Mouse (Mus musculus): ENCODE results near the gene Opa3. TPM values are rescaled to one million over a fixed set of nuclear protein-coding genes. Genes with fewer than 3 reads are reported as not detected.

The Opa3 gene
- total and polyA plus RNA-seq, 3 experiments: 9.4 to 21.2 (median 11.9) TPM

- Histone ChIP-seq H3K36me3 (replicated peaks in 1 of 2; ENCODE audit: control insufficient read depth in 1 of 2, insufficient read depth in 1 of 2, low read length in 1 of 2) (no peaks in the 10 kb centered on the region), H3K79me2 (replicated peaks; ENCODE audit: control insufficient read depth, extremely low read depth, insufficient read depth, poor library complexity, severe bottlenecking) (no peaks in the 10 kb centered on the region), H3K27me3 (replicated peaks) (peaks cover 8% of the 10 kb centered on the region), H3K4me3 (replicated peaks in 1 of 3; ENCODE audit: low read depth in 2 of 3, low read length in 2 of 3, poor library complexity in 1 of 3) (no peak overlapping the region), H3K9ac (ENCODE audit: insufficient read depth, low read depth) (no peak overlapping the region), H3K4me2 (ENCODE audit: insufficient read depth, low read depth, poor library complexity, severe bottlenecking) (no peak overlapping the region), H3K27ac (ENCODE audit: insufficient read depth, low read depth) (no peak overlapping the region), H3K4me1 (ENCODE audit: control insufficient read depth in 1 of 2, insufficient read depth in 2 of 2) (peaks cover 4 to 22% of the 10 kb centered on the region in 2 experiments; a peak in 3 of 4 replicates), H3K9me3 (replicated peaks; ENCODE audit: low read length) (peaks cover 3% of the 10 kb centered on the region)
- dilution Hi-C loops (cut with MboI; ENCODE audit: extremely low pct_ligation_motif_present, extremely low pct_unique_long_range_greater_than_20kb, low sequenced_read_pairs) (no loop called here), in situ Hi-C loops (cut with MboI; ENCODE audit: low pct_ligation_motif_present, low pct_unique_long_range_greater_than_20kb, low sequenced_read_pairs) (no loop called here)
- no peak for DNase-seq (ENCODE audit: extremely low read depth)
- TF ChIP-seq CTCF (conservative IDR thresholded peaks at IDR 0.05 in 1 of 2, IDR thresholded peaks at IDR 0.05 in 1 of 2; ENCODE audit: low read depth in 2 of 2, low read length in 2 of 2) (peak; percentile 19 to 32; a peak in 3 of 4 replicates), ELF1 (IDR thresholded peaks at IDR 0.05; ENCODE audit: low read depth, low read length) (no peak), MYC (IDR thresholded peaks at IDR 0.05; ENCODE audit: low read depth, low read length) (no peak), POLR2A (IDR thresholded peaks at IDR 0.05; ENCODE audit: low read depth, low read length) (no peak), UBTF (IDR thresholded peaks at IDR 0.05; ENCODE audit: low read depth, low read length) (no peak), MAX (IDR thresholded peaks at IDR 0.05; ENCODE audit: low read length) (no peak)
Measured at GRCm38 (mm10) chr7:19297034-19297433, 68.9 kb downstream of the Opa3 start.

- Histone ChIP-seq H3K4me1 (ENCODE audit: control insufficient read depth in 1 of 2, insufficient read depth in 2 of 2) (peaks cover 4 to 24% of the 10 kb centered on the region in 2 experiments; a peak in 3 of 4 replicates), H3K9ac (ENCODE audit: insufficient read depth, low read depth) (no peak overlapping the region), H3K36me3 (replicated peaks in 1 of 2; ENCODE audit: control insufficient read depth in 1 of 2, insufficient read depth in 1 of 2, low read length in 1 of 2) (no peaks in the 10 kb centered on the region), H3K4me3 (replicated peaks in 1 of 3; ENCODE audit: low read depth in 2 of 3, low read length in 2 of 3, poor library complexity in 1 of 3) (no peak overlapping the region), H3K27me3 (replicated peaks) (peaks cover 16% of the 10 kb centered on the region), H3K4me2 (ENCODE audit: insufficient read depth, low read depth, poor library complexity, severe bottlenecking) (no peak overlapping the region), H3K79me2 (replicated peaks; ENCODE audit: control insufficient read depth, extremely low read depth, insufficient read depth, poor library complexity, severe bottlenecking) (no peaks in the 10 kb centered on the region), H3K27ac (ENCODE audit: insufficient read depth, low read depth) (no peak overlapping the region), H3K9me3 (replicated peaks; ENCODE audit: low read length) (peaks cover 3% of the 10 kb centered on the region)
- in situ Hi-C loops (cut with MboI; ENCODE audit: low pct_ligation_motif_present, low pct_unique_long_range_greater_than_20kb, low sequenced_read_pairs) (no loop called here), dilution Hi-C loops (cut with MboI; ENCODE audit: extremely low pct_ligation_motif_present, extremely low pct_unique_long_range_greater_than_20kb, low sequenced_read_pairs) (no loop called here)
- no peak for TF ChIP-seq BHLHE40 (IDR thresholded peaks at IDR 0.05; ENCODE audit: low read depth, low read length)
- no peak for TF ChIP-seq ETS1 (conservative IDR thresholded peaks at IDR 0.05; ENCODE audit: low read depth, low read length)
- TF ChIP-seq HCFC1 (IDR thresholded peaks at IDR 0.05; ENCODE audit: low read depth, low read length): no peak
- no peak for TF ChIP-seq E2F4 (IDR thresholded peaks at IDR 0.05; ENCODE audit: insufficient replicate concordance, low read depth, low read length)
- no peak for TF ChIP-seq RCOR1 (conservative IDR thresholded peaks at IDR 0.05; ENCODE audit: low read depth, low read length)
- TF ChIP-seq IRF4 (IDR thresholded peaks at IDR 0.05; ENCODE audit: low read depth, low read length): no peak
- no peak for TF ChIP-seq GABPA (IDR thresholded peaks at IDR 0.05; ENCODE audit: insufficient replicate concordance, low read depth, low read length)
- no peak for TF ChIP-seq POLR2A (IDR thresholded peaks at IDR 0.05; ENCODE audit: low read depth, low read length)
- TF ChIP-seq EP300 (IDR thresholded peaks at IDR 0.05; ENCODE audit: low read length): no peak
- TF ChIP-seq TCF12 (IDR thresholded peaks at IDR 0.05; ENCODE audit: low read depth, low read length): no peak
- no peak for TF ChIP-seq USF1 (IDR thresholded peaks at IDR 0.05; ENCODE audit: low read depth, low read length)
- no peak for DNase-seq (ENCODE audit: extremely low read depth)
Measured at GRCm38 (mm10) chr7:19297794-19298193, 69.7 kb downstream of the Opa3 start.
